Mouse (Mus musculus): ENCODE measurements at regions not wholly inside any gene's neighbourhood (a gene's known extent, or its start where the extent isn't known, plus 50 kb on each side); places are given as distances from the start of the nearest gene placed in this dataset.
A peak's percentile ranks its signal among the peaks of the same experiment; 100 is the strongest.

- dilution Hi-C loops (cut with MboI; ENCODE audit: extremely low pct_ligation_motif_present, extremely low pct_unique_long_range_greater_than_20kb, low sequenced_read_pairs) = no loop called here
- no peak for DNase-seq (ENCODE audit: extremely low read depth)
Measured at GRCm38 (mm10) chr15:25140389-25141181, 273.0 kb downstream of the Basp1 start.

DNA sequence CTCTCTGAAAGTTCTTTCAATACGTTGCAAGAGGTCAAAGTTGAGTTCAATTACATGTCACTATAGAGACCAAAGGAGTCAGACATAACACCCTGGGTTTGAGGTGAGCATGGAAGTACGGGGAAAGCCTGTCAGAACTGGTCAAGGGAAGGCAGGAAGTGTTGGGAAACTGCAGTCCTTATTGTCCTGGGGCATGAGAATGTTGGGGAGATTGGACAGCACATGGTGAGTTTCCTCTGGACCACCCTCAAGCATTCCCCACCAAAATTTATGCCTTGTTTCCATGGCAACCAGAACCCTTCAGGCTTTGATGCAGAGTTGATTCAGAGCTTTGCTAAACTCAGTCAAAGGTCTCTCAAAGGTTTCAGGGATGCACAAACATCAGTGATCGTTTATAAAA, 276.5 kb downstream of the Basp1 start:
- Histone ChIP-seq H3K36me3 (replicated peaks in 1 of 2; ENCODE audit: control insufficient read depth in 1 of 2, insufficient read depth in 1 of 2, low read length in 1 of 2) (no peaks in the 10 kb centered on the region), H3K4me2 (ENCODE audit: insufficient read depth, low read depth, poor library complexity, severe bottlenecking) (no peak overlapping the region), H3K4me1 (ENCODE audit: control insufficient read depth in 1 of 2, insufficient read depth in 2 of 2) (peaks cover 0 to 14% of the 10 kb centered on the region in 2 experiments; a peak in 2 of 4 replicates), H3K4me3 (replicated peaks in 1 of 3; ENCODE audit: low read depth in 2 of 3, low read length in 2 of 3, poor library complexity in 1 of 3) (no peak overlapping the region), H3K27ac (ENCODE audit: insufficient read depth, low read depth) (no peak overlapping the region), H3K9me3 (replicated peaks; ENCODE audit: low read length) (no peaks in the 10 kb centered on the region), H3K27me3 (replicated peaks) (no peaks in the 10 kb centered on the region), H3K79me2 (replicated peaks; ENCODE audit: control insufficient read depth, extremely low read depth, insufficient read depth, poor library complexity, severe bottlenecking) (no peaks in the 10 kb centered on the region), H3K9ac (ENCODE audit: insufficient read depth, low read depth) (no peak overlapping the region)
- in situ Hi-C loops (cut with MboI; ENCODE audit: low pct_ligation_motif_present, low pct_unique_long_range_greater_than_20kb, low sequenced_read_pairs) (no loop called here), dilution Hi-C loops (cut with MboI; ENCODE audit: extremely low pct_ligation_motif_present, extremely low pct_unique_long_range_greater_than_20kb, low sequenced_read_pairs) (no loop called here)
- TF ChIP-seq ELF1 (IDR thresholded peaks at IDR 0.05; ENCODE audit: low read depth, low read length) (no peak), JUND (conservative IDR thresholded peaks at IDR 0.05; ENCODE audit: low read depth, low read length) (no peak), RAD21 (IDR thresholded peaks at IDR 0.05; ENCODE audit: low read depth, low read length) (no peak)
- no peak for DNase-seq (ENCODE audit: extremely low read depth)

More at GRCm38 (mm10) chr15:25140389-25141181, 273.0 kb downstream of the Basp1 start:
- H3K4me1 ChIP-seq (ENCODE audit: control insufficient read depth in 1 of 2, insufficient read depth in 2 of 2) = peaks cover 0 to 5% of the 10 kb centered on the region in 2 experiments; a peak in 2 of 4 replicates
- no peak overlapping the region for H3K9ac ChIP-seq (ENCODE audit: insufficient read depth, low read depth)
- no peak overlapping the region for H3K4me2 ChIP-seq (ENCODE audit: insufficient read depth, low read depth, poor library complexity, severe bottlenecking)
- no peaks in the 10 kb centered on the region for H3K9me3 ChIP-seq (replicated peaks; ENCODE audit: low read length)
- in situ Hi-C loops (cut with MboI; ENCODE audit: low pct_ligation_motif_present, low pct_unique_long_range_greater_than_20kb, low sequenced_read_pairs) = no loop called here
- H3K79me2 ChIP-seq (replicated peaks; ENCODE audit: control insufficient read depth, extremely low read depth, insufficient read depth, poor library complexity, severe bottlenecking) = no peaks in the 10 kb centered on the region
- H3K27me3 ChIP-seq (replicated peaks) = no peaks in the 10 kb centered on the region
- no peak overlapping the region for H3K4me3 ChIP-seq (replicated peaks in 1 of 3; ENCODE audit: low read depth in 2 of 3, low read length in 2 of 3, poor library complexity in 1 of 3)
- H3K27ac ChIP-seq (ENCODE audit: insufficient read depth, low read depth) = no peak overlapping the region
- H3K36me3 ChIP-seq (replicated peaks in 1 of 2; ENCODE audit: control insufficient read depth in 1 of 2, insufficient read depth in 1 of 2, low read length in 1 of 2) = no peaks in the 10 kb centered on the region
- TF ChIP-seq UBTF (IDR thresholded peaks at IDR 0.05; ENCODE audit: low read depth, low read length) = no peak
- TF ChIP-seq ETS1 (conservative IDR thresholded peaks at IDR 0.05; ENCODE audit: low read depth, low read length) = no peak
- TF ChIP-seq GABPA (IDR thresholded peaks at IDR 0.05; ENCODE audit: insufficient replicate concordance, low read depth, low read length) = no peak
- TF ChIP-seq BHLHE40 (IDR thresholded peaks at IDR 0.05; ENCODE audit: low read depth, low read length) = no peak
- no peak for TF ChIP-seq E2F4 (IDR thresholded peaks at IDR 0.05; ENCODE audit: insufficient replicate concordance, low read depth, low read length)
- TF ChIP-seq CHD1 (IDR thresholded peaks at IDR 0.05; ENCODE audit: low read depth, low read length) = no peak

DNA sequence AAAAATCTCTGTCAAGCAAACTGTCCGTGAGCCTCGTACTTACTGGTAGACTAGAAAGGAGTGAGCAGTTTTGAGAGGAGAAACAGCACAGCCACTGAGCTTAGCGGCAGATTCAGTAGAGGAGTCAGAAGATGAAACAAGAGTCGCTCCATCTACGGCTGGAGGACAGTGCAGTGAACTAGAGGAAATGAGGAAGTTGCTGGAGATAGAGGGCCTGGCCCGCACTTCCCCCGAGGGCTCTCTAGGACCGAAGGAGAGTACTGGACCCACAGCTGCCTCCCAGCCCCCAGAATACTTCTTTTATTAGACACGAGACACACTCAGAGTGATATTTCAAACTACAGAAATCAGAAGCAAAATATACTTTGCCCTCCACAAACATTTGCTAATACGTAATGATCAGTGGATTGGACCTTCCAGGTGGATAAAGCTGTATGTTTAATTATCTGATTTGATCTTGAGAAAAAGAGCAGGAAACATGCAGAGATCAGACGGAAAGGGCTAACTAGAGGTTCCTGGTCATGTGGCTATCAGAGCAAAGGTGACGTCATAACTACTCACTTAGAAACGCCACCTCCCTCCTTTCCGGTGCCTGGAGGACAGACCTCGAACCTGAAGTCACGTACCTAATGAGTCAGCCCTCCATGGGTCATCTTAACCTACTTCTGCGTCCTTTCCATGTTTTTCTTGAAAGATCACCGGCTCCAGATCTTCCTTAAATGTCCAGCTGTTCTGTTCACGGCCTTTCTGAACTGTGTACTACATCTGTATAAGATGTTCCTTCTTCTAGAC, 277.9 kb downstream of the Basp1 start:
- H3K36me3 ChIP-seq (replicated peaks in 1 of 2; ENCODE audit: control insufficient read depth in 1 of 2, insufficient read depth in 1 of 2, low read length in 1 of 2) = no peaks in the 10 kb centered on the region
- H3K9me3 ChIP-seq (replicated peaks; ENCODE audit: low read length) = no peaks in the 10 kb centered on the region
- H3K79me2 ChIP-seq (replicated peaks; ENCODE audit: control insufficient read depth, extremely low read depth, insufficient read depth, poor library complexity, severe bottlenecking) = no peaks in the 10 kb centered on the region
- no peak for TF ChIP-seq POLR2AphosphoS2 (IDR thresholded peaks at IDR 0.05; ENCODE audit: low read depth, low read length)
- no peak for TF ChIP-seq MYC (IDR thresholded peaks at IDR 0.05; ENCODE audit: low read depth, low read length)
- no peak for TF ChIP-seq IRF4 (IDR thresholded peaks at IDR 0.05; ENCODE audit: low read depth, low read length)
- no peak for TF ChIP-seq NELFE (IDR thresholded peaks at IDR 0.05; ENCODE audit: low read depth, low read length)
- TF ChIP-seq ZMIZ1 (IDR thresholded peaks at IDR 0.05; ENCODE audit: low read depth, low read length) = no peak
- TF ChIP-seq ZC3H11A (IDR thresholded peaks at IDR 0.05; ENCODE audit: low read depth, low read length) = no peak
- TF ChIP-seq NRF1 (IDR thresholded peaks at IDR 0.05; ENCODE audit: low read depth, low read length) = no peak
- no peak for TF ChIP-seq MXI1 (IDR thresholded peaks at IDR 0.05; ENCODE audit: low read depth, low read length)
- TF ChIP-seq GABPA (IDR thresholded peaks at IDR 0.05; ENCODE audit: insufficient replicate concordance, low read depth, low read length) = no peak
- no peak for TF ChIP-seq MAX (IDR thresholded peaks at IDR 0.05; ENCODE audit: low read length)
- no peak for TF ChIP-seq ZNF384 (IDR thresholded peaks at IDR 0.05; ENCODE audit: low read depth, low read length)
- no peak for TF ChIP-seq SMC3 (IDR thresholded peaks at IDR 0.05; ENCODE audit: low read depth, low read length)
- TF ChIP-seq MEF2A (IDR thresholded peaks at IDR 0.05; ENCODE audit: borderline replicate concordance, low read depth, low read length) = no peak
- no peak for TF ChIP-seq SIN3A (IDR thresholded peaks at IDR 0.05; ENCODE audit: low read length)
- no peak for TF ChIP-seq USF2 (conservative IDR thresholded peaks at IDR 0.05; ENCODE audit: low read depth, low read length)
- H3K27me3 ChIP-seq (replicated peaks) = no peaks in the 10 kb centered on the region
- no peak overlapping the region for H3K27ac ChIP-seq (ENCODE audit: insufficient read depth, low read depth)
- DNase-seq (ENCODE audit: extremely low read depth) = peak; percentile 56
- no peak overlapping the region for H3K4me2 ChIP-seq (ENCODE audit: insufficient read depth, low read depth, poor library complexity, severe bottlenecking)
- dilution Hi-C loops (cut with MboI; ENCODE audit: extremely low pct_ligation_motif_present, extremely low pct_unique_long_range_greater_than_20kb, low sequenced_read_pairs) (no loop called here), in situ Hi-C loops (cut with MboI; ENCODE audit: low pct_ligation_motif_present, low pct_unique_long_range_greater_than_20kb, low sequenced_read_pairs) (no loop called here)
- H3K4me1 ChIP-seq (ENCODE audit: control insufficient read depth in 1 of 2, insufficient read depth in 2 of 2) = peaks cover 0 to 14% of the 10 kb centered on the region in 2 experiments; a peak in 2 of 4 replicates
- H3K9ac ChIP-seq (ENCODE audit: insufficient read depth, low read depth) = no peak overlapping the region
- no peak overlapping the region for H3K4me3 ChIP-seq (replicated peaks in 1 of 3; ENCODE audit: low read depth in 2 of 3, low read length in 2 of 3, poor library complexity in 1 of 3)

All from CH12.LX (cell line).